Mouse (Mus musculus): Measurements from ENCODE around the gene BC049352. TPM values are rescaled to one million over a fixed set of nuclear protein-coding genes. Genes with fewer than 3 reads are reported as not detected.

The BC049352 gene
- polyA plus RNA-seq, 2 experiments: not detected

DNA sequence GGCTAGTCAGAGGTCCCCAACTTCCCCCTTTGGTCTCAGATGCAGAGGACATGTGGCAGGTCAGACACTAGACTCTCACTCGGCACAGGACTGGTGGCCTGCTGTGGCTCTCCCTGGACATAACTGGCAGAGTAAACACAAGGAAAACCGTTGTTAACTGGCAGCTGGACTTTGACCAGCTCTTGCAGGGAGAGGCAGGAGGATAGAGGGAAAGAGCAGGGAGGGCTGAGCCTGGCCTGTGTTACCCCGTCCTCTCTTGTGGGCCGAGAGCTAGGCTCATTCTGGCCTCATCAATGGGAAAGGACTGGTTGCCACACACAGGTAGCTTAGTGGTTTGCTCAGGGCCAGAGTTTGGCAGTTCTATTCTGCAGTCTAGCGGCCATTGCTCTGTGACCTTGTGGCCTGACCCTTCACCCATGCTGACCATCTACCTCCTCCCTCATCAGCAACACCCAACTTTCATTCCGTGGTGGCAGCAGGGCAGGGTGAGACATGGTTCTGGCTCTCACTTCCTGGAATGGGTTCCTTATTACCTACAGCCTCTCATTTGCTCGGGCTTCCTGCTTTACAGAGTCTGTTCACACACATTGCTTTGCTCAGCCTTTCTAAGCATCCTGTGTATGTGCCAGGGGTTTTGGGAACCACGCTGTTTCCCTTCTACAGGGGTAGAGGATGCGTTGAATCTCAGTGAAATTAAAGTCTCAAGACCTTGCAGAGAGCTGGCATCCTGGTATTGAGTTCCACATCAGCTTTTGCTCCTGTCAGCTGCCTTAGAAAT lies 20.4 kb downstream of the BC049352 start:
- TF ChIP-seq POLR2A (IDR thresholded peaks at IDR 0.05; ENCODE audit: borderline replicate concordance, extremely low read depth, insufficient read depth, insufficient read length): no peak
- DNase-seq (ENCODE audit: low spot score) (no peak), ATAC-seq (ENCODE audit: low FRiP score, low read depth) (no peak)
- Histone ChIP-seq H3K27me3 (ENCODE audit: control insufficient read depth, insufficient read depth, low read length) (no peaks in the 10 kb centered on the region), H3K9me3 (ENCODE audit: control insufficient read depth, low read length) (no peaks in the 10 kb centered on the region), H3K27ac (replicated peaks; ENCODE audit: low read depth, low read length) (no peak overlapping the region), H3K4me1 (ENCODE audit: control insufficient read depth, insufficient read depth, low read length) (no peaks in the 10 kb centered on the region), H3K36me3 (ENCODE audit: control insufficient read depth, insufficient read depth, low read length) (no peaks in the 10 kb centered on the region), H3K9ac (ENCODE audit: low read depth, low read length, severe bottlenecking) (no peak overlapping the region), H3K4me2 (replicated peaks; ENCODE audit: low read depth, low read length, severe bottlenecking) (no peak overlapping the region), H3K4me3 (replicated peaks; ENCODE audit: low read length) (no peak overlapping the region)
- 70% methylated on average over 9 of the region's 9 CpGs for whole genome bisulfite sequencing

GRCm38 (mm10) chr9:45203797-45204410 lies 22.1 kb downstream of the BC049352 start, which contains the start of gene Tmprss4:
Tmprss4 (minus strand) TSS chr9:45204092.
- 58% methylated on average over 8 of the region's 8 CpGs for WGBS
- DNase-seq (ENCODE audit: low spot score): no peak
- H3K4me1 ChIP-seq (ENCODE audit: control insufficient read depth, insufficient read depth, low read length): no peaks in the 10 kb centered on the region
- ATAC-seq (ENCODE audit: low FRiP score, low read depth): no peak
- no peak within 1 kb of the TSS for H3K4me2 ChIP-seq (replicated peaks; ENCODE audit: low read depth, low read length, severe bottlenecking)
- H3K36me3 ChIP-seq (ENCODE audit: control insufficient read depth, insufficient read depth, low read length): no peaks in the 10 kb centered on the region
- no peak within 1 kb of the TSS for H3K9ac ChIP-seq (ENCODE audit: low read depth, low read length, severe bottlenecking)
- H3K4me3 ChIP-seq (replicated peaks; ENCODE audit: low read length): no peak within 1 kb of the TSS
- H3K27ac ChIP-seq (replicated peaks; ENCODE audit: low read depth, low read length): no peak within 1 kb of the TSS
- no peak for TF ChIP-seq POLR2A (IDR thresholded peaks at IDR 0.05; ENCODE audit: borderline replicate concordance, extremely low read depth, insufficient read depth, insufficient read length)
- no peaks in the 10 kb centered on the region for H3K27me3 ChIP-seq (ENCODE audit: control insufficient read depth, insufficient read depth, low read length)
- H3K9me3 ChIP-seq (ENCODE audit: control insufficient read depth, low read length): no peaks in the 10 kb centered on the region

DNA sequence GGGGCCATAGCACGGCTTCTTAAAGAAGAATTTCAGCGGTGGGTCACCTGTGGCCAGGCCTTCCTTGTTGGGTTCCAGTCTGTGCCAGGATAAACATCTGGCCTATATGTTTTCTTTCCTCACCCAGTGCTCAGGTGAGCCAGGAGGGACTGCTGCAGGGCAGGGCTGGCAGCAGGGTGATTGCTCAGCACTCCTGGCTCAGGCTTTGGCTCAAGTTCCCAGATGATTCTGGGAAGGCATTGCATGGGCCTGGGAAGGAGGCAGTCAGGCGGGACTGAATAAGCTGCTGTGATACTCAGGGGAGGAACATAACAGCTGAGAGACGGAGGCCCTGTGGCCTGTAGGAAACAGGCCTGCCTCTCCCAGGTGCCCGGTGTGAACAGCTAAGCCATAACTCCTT lies 23.3 kb downstream of the BC049352 start:
- H3K4me3 ChIP-seq (replicated peaks; ENCODE audit: low read length): no peak overlapping the region
- H3K4me1 ChIP-seq (ENCODE audit: control insufficient read depth, insufficient read depth, low read length): no peaks in the 10 kb centered on the region
- DNase-seq (ENCODE audit: low spot score) (no peak), ATAC-seq (ENCODE audit: low FRiP score, low read depth) (no peak)
- no peak overlapping the region for H3K9ac ChIP-seq (ENCODE audit: low read depth, low read length, severe bottlenecking)
- no peak overlapping the region for H3K4me2 ChIP-seq (replicated peaks; ENCODE audit: low read depth, low read length, severe bottlenecking)
- no peaks in the 10 kb centered on the region for H3K9me3 ChIP-seq (ENCODE audit: control insufficient read depth, low read length)
- no peak overlapping the region for H3K27ac ChIP-seq (replicated peaks; ENCODE audit: low read depth, low read length)
- WGBS: 75% methylated on average over 5 of the region's 5 CpGs
- no peaks in the 10 kb centered on the region for H3K27me3 ChIP-seq (ENCODE audit: control insufficient read depth, insufficient read depth, low read length)
- TF ChIP-seq POLR2A (IDR thresholded peaks at IDR 0.05; ENCODE audit: borderline replicate concordance, extremely low read depth, insufficient read depth, insufficient read length): no peak
- no peaks in the 10 kb centered on the region for H3K36me3 ChIP-seq (ENCODE audit: control insufficient read depth, insufficient read depth, low read length)

- H3K9me3 ChIP-seq (ENCODE audit: control insufficient read depth, low read length): no peaks in the 10 kb centered on the region
- H3K27ac ChIP-seq (replicated peaks; ENCODE audit: low read depth, low read length): no peak overlapping the region
- TF ChIP-seq POLR2A (IDR thresholded peaks at IDR 0.05; ENCODE audit: borderline replicate concordance, extremely low read depth, insufficient read depth, insufficient read length): no peak
- WGBS: 68% methylated on average over 4 of the region's 4 CpGs
- H3K4me2 ChIP-seq (replicated peaks; ENCODE audit: low read depth, low read length, severe bottlenecking): no peak overlapping the region
- no peak overlapping the region for H3K4me3 ChIP-seq (replicated peaks; ENCODE audit: low read length)
- no peaks in the 10 kb centered on the region for H3K36me3 ChIP-seq (ENCODE audit: control insufficient read depth, insufficient read depth, low read length)
- no peaks in the 10 kb centered on the region for H3K27me3 ChIP-seq (ENCODE audit: control insufficient read depth, insufficient read depth, low read length)
- no peak for ATAC-seq (ENCODE audit: low FRiP score, low read depth)
- no peaks in the 10 kb centered on the region for H3K4me1 ChIP-seq (ENCODE audit: control insufficient read depth, insufficient read depth, low read length)
- no peak overlapping the region for H3K9ac ChIP-seq (ENCODE audit: low read depth, low read length, severe bottlenecking)
- DNase-seq (ENCODE audit: low spot score): no peak
Observed at GRCm38 (mm10) chr9:45206121-45206520, 24.3 kb downstream of the BC049352 start.

DNA sequence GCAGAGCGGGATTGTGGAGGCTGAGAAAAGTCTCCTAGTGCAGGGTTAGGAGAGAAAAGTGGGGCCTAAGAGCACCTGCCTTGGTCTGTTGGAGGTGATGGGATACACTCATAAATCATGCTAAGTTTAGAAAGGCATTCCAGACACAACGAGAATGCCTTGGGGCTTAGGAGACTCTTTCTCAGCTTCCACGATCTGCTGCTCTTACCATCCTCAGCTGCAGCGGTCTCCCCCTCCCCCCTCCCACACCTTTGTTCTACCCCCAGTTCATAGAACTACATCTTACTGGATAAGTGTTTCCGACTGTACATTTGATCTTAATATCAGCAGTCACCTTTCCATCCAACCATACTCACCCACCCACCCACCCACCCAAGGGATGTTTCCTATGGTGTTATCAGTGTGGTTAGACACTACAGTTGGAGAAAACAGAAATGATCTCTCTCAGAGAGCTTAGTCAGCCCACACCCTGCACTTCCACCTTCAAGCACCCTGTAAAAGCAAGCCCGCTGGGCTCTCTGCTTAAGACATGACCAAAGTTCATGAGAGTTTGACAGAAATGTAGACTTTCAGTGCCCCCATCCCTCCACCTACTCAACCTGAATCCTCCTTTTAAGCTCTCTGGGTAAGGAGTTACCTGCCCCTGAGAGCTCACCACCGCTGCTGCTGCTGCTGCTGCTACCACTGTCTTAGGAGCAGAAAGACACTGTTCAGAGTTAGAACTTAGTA lies 25.4 kb downstream of the BC049352 start:
- 64% methylated on average over 7 of the region's 7 CpGs for WGBS
- Histone ChIP-seq H3K4me3 (replicated peaks; ENCODE audit: low read length) (no peak overlapping the region), H3K4me1 (ENCODE audit: control insufficient read depth, insufficient read depth, low read length) (no peaks in the 10 kb centered on the region), H3K9me3 (ENCODE audit: control insufficient read depth, low read length) (no peaks in the 10 kb centered on the region), H3K36me3 (ENCODE audit: control insufficient read depth, insufficient read depth, low read length) (no peaks in the 10 kb centered on the region), H3K27me3 (ENCODE audit: control insufficient read depth, insufficient read depth, low read length) (no peaks in the 10 kb centered on the region), H3K9ac (ENCODE audit: low read depth, low read length, severe bottlenecking) (no peak overlapping the region), H3K4me2 (replicated peaks; ENCODE audit: low read depth, low read length, severe bottlenecking) (no peak overlapping the region), H3K27ac (replicated peaks; ENCODE audit: low read depth, low read length) (no peak overlapping the region)
- TF ChIP-seq POLR2A (IDR thresholded peaks at IDR 0.05; ENCODE audit: borderline replicate concordance, extremely low read depth, insufficient read depth, insufficient read length): no peak
- no peak for DNase-seq (ENCODE audit: low spot score)
- no peak for ATAC-seq (ENCODE audit: low FRiP score, low read depth)
